Mouse (Mus musculus) hindbrain, postnatal 0 days (tissue): ENCODE measurements around the gene Adrm1. TPM values are rescaled to one million over a fixed set of nuclear protein-coding genes. Genes with fewer than 3 reads are reported as not detected.

Source experiments
- ATAC-seq: fragments of 200-750 bp; cut with Nextera tagmentation; 2 replicates; pipeline ENCODE4 v1.8.0; 2017; ENCODE audit warnings: mild to moderate bottlenecking, moderate TSS enrichment, moderate library complexity
- DNase-seq: peaks from one replicate; pipeline ENCODE4 v3.0.0-alpha.2; 2015; ENCODE audit warnings: low spot score
- H3K27ac ChIP-seq: fragments of 300-500 bp; sonication (generic); 2 replicates; pipeline ENCODE4 v1.5.1; 2014; ENCODE audit warnings: mild to moderate bottlenecking
- H3K27me3 ChIP-seq: fragments of 300-500 bp; sonication (generic); 2 replicates; pipeline ENCODE4 v1.6.1; 2014; ENCODE audit warnings: low read length, mixed read lengths; ENCODE audit not compliant: insufficient read depth
- H3K36me3 ChIP-seq: fragments of 300-500 bp; sonication (generic); 2 replicates; pipeline ENCODE4 v1.6.1; 2014; ENCODE audit warnings: low read length, mixed read lengths; ENCODE audit not compliant: insufficient read depth
- H3K4me1 ChIP-seq: fragments of 300-500 bp; sonication (generic); 2 replicates; pipeline ENCODE4 v1.6.1; 2014; ENCODE audit warnings: antibody characterized with exemption, low read length, mixed read lengths; ENCODE audit not compliant: insufficient read depth
- H3K4me2 ChIP-seq: fragments of 300-500 bp; sonication (generic); 2 replicates; pipeline ENCODE4 v1.6.1; 2014; ENCODE audit warnings: low read depth, mild to moderate bottlenecking, low read length, moderate library complexity, mixed read lengths
- H3K4me3 ChIP-seq: fragments of 300-500 bp; sonication (generic); 2 replicates; pipeline ENCODE4 v1.5.1; 2014; ENCODE audit warnings: low read length
- H3K9ac ChIP-seq: fragments of 300-500 bp; sonication (generic); replicated peaks from 2 replicates; pipeline ENCODE4 v1.6.1; 2014; ENCODE audit warnings: mild to moderate bottlenecking, low read length, moderate library complexity, mixed read lengths
- H3K9me3 ChIP-seq: fragments of 300-500 bp; sonication (generic); 2 replicates; pipeline ENCODE4 v1.6.1; 2016; ENCODE audit warnings: low read length, mixed read lengths
- CTCF ChIP-seq: IDR thresholded peaks from 2 replicates; pipeline ENCODE4 v1.5.1; 2016; ENCODE audit warnings: antibody characterized with exemption, control low read depth, low read depth
- WGBS: fragments of 180-500 bp; shearing (Covaris S2); extraction: QIAGEN DNeasy Blood & Tissue Kit; methylation state at CpG from one replicate; pipeline ENCODE4 v1.1.7; 2014; 5-methylcytosine and 5-hydroxymethylcytosine counted together
- polyA plus RNA-seq: library from polyadenylated mRNA; unstranded; fragments of >200 nt; fragmentation: Nextera tagmentation; extraction: Ambion mirVana; gene quantifications from 2 replicates; pipeline ENCODE4 v1.2.1, GENCODE M21; 2015
- total RNA-seq: library from RNA; depleted of rRNA; stranded (reverse); fragments of >200 nt; gene quantifications from 2 replicates; pipeline ENCODE4 v1.2.3, GENCODE M21; 2014

Gene Adrm1
- total and polyA plus RNA-seq, 2 experiments from 2014 or later = 107 to 207 TPM

DNA sequence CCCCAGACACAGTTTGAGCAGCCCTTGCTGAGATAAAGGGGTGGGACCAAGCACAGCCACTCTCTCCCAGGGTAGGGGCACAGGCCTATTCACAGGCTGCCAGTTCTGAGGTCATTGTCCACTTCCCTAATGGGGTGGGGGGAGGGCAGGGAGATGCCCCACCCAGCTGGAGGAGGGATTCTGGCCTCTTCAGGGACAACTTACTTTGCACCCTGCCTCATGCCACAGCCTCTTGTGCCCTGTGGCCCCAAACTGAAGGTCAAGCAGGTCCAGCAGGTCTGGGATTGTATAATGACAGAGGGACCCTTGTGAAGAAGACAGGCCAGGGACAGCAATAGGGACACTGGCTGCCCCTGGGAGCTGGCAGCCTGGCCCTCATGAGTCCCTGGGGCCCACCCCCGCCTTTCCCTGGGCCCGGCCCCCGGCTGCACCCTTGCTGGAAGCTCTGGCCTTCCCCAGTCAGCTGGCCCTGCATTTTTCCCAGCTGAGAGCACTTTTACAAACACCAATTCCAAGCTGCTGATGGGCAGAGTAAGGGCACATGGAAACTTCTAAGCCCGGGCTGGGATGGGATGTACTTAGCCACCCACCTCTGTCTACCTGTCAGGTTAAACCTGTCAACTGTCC, 43.2 kb downstream of the Adrm1 start:
- ATAC-seq (peak; percentile 43; the same call in 1 of the 2 replicates), DNase-seq (no peak)
- H3K9me3 ChIP-seq = no peaks in the 10 kb centered on the region
- 57% methylated on average over 4 of the region's 4 CpGs for WGBS
- TF ChIP-seq CTCF = no peak
- no peak overlapping the region for H3K4me2 ChIP-seq
- H3K4me3 ChIP-seq = no peak overlapping the region
- H3K36me3 ChIP-seq = no peaks in the 10 kb centered on the region
- peaks cover 19% of the 10 kb centered on the region for H3K4me1 ChIP-seq
- no peaks in the 10 kb centered on the region for H3K27me3 ChIP-seq
- no peak overlapping the region for H3K9ac ChIP-seq
- peak overlapping the region; percentile 36; the same call in 1 of the 2 replicates for H3K27ac ChIP-seq

DNA sequence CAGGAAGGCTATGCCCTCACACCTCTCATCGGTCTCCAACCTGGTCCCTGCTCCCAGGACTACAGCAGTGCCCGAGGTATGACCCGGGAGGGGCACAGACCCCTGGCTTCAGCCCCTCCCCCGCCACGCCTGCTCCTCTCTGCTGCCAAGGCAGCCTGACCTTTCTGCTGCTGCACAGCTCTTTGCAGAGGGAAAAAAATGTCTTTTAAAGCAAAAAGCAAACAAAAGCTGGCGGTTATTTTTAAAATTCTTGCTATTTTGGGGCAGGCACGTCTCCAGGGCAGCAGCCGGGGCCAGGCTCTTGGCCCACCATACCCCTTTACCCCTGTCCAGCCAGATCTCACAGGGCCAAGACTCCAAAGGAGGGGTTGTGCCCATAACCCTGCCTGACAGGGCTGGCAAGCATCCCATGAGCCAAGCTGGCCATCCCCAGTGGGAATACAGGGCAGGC, 43.8 kb downstream of the Adrm1 start:
- 59% methylated on average over 8 of the region's 8 CpGs for WGBS
- ATAC-seq (no peak), DNase-seq (no peak)

DNA sequence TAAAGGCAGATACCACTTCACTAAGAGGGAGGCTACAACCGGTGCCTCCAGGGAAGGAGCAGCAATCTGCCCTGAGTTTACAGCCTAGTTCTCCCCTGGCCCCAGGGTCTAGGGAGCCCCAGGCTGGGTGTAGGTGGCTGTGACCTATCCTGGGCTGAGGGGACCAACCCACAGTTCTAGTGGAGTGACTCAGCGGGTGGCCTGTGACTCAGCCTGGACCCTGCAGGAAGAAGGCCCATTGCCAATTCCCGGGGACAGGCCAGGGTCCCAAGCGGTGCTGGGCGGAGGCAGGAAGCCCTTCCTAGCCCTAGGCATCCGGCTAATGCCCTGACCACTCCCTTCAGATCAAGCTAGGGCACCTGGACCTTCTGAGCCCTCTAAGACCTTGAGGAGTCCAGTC, 44.7 kb downstream of the Adrm1 start:
- Histone ChIP-seq H3K36me3 (no peaks in the 10 kb centered on the region), H3K27me3 (no peaks in the 10 kb centered on the region), H3K4me3 (no peak overlapping the region), H3K4me1 (peaks cover 19% of the 10 kb centered on the region), H3K9ac (no peak overlapping the region), H3K4me2 (no peak overlapping the region), H3K9me3 (no peaks in the 10 kb centered on the region), H3K27ac (peak overlapping the region; percentile 54; the same call in 1 of the 2 replicates)
- no peak for ATAC-seq
- DNase-seq = no peak
- TF ChIP-seq CTCF = no peak
- WGBS = 74% methylated on average over 6 of the region's 6 CpGs

More for the DNA sequence above, 43.8 kb downstream of the Adrm1 start:
- H3K4me3 ChIP-seq = no peak overlapping the region
- H3K4me1 ChIP-seq = peaks cover 19% of the 10 kb centered on the region
- H3K9ac ChIP-seq = no peak overlapping the region
- H3K27me3 ChIP-seq = no peaks in the 10 kb centered on the region
- H3K4me2 ChIP-seq = no peak overlapping the region
- no peak for TF ChIP-seq CTCF
- H3K36me3 ChIP-seq = no peaks in the 10 kb centered on the region
- peak overlapping the region; percentile 54; the same call in 1 of the 2 replicates for H3K27ac ChIP-seq
- no peaks in the 10 kb centered on the region for H3K9me3 ChIP-seq

DNA sequence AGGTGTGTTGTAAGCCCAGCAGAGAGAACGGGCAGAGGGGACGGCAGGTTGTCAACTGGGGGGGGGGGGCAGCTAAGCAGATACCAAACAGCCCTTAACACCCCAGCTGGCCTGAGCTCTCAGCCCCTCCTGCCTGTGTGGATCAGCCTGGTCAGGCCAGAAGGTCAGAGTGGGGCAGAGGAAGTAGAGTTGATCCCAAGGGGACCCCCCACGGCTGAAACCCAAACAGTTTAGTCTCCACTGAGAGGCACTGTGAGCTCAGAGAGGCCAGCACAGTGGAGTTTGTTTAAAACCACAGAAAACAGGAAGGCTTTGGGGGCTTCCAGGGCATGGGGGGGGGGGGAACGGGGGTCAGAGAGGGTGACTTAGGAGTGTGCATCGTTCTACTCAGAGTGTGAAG, 45.6 kb downstream of the Adrm1 start:
- Histone ChIP-seq H3K4me2 (no peak overlapping the region), H3K4me3 (no peak overlapping the region), H3K36me3 (no peaks in the 10 kb centered on the region), H3K9ac (no peak overlapping the region), H3K9me3 (no peaks in the 10 kb centered on the region), H3K4me1 (peaks cover 19% of the 10 kb centered on the region), H3K27me3 (no peaks in the 10 kb centered on the region), H3K27ac (no peak overlapping the region)
- 58% methylated on average over 5 of the region's 5 CpGs for WGBS
- no peak for DNase-seq
- ATAC-seq = no peak
- no peak for TF ChIP-seq CTCF

DNA sequence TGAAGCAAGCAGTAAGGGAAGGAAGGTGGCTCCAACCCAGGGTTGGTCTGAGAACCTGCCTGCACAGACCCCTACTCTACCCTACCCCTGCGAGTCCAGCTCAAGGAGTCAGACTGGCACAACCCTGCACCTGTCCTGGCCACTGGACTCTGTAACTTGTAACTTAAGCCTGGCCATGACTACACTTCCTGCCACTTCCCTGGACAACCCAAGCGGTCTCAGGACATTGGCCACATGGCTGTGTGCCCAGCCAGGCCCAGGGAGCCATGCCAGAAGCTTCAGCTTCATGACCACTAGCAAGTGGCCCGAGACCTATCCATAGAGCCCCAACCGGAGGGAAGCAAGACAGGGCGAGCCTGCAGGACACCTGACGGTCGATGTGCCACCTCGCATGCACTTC, 46.3 kb downstream of the Adrm1 start:
- H3K4me3 ChIP-seq = no peak overlapping the region
- H3K9ac ChIP-seq = no peak overlapping the region
- ATAC-seq (peak; percentile 13; the same call in 1 of the 2 replicates), DNase-seq (peak; percentile 35)
- WGBS = 78% methylated on average over 7 of the region's 8 CpGs
- no peak overlapping the region for H3K4me2 ChIP-seq
- H3K4me1 ChIP-seq = peaks cover 19% of the 10 kb centered on the region
- H3K36me3 ChIP-seq = no peaks in the 10 kb centered on the region
- no peak for TF ChIP-seq CTCF
- H3K27ac ChIP-seq = peak overlapping the region; percentile 26; the same call in 1 of the 2 replicates
- no peaks in the 10 kb centered on the region for H3K9me3 ChIP-seq
- H3K27me3 ChIP-seq = no peaks in the 10 kb centered on the region

DNA sequence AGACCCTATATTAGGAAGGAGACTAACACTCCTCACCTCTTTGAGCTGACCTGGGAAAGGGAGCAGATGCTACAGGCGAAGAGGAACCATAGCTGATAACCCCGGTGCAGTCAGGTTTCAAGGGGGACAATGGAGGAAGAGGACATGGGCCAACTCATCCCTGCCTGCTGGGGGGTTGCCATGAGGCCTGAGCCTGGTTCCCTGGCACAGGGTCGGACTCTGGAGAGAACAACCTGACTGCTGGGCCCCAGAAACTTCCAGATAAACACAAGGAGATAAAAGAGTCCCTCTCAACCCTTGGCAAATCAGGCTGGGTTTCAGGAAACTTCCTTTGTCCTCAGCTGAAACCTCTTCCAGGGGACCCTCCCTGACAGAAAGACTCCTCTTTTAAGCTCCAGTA, 47.0 kb downstream of the Adrm1 start:
- H3K4me3 ChIP-seq = no peak overlapping the region

DNA sequence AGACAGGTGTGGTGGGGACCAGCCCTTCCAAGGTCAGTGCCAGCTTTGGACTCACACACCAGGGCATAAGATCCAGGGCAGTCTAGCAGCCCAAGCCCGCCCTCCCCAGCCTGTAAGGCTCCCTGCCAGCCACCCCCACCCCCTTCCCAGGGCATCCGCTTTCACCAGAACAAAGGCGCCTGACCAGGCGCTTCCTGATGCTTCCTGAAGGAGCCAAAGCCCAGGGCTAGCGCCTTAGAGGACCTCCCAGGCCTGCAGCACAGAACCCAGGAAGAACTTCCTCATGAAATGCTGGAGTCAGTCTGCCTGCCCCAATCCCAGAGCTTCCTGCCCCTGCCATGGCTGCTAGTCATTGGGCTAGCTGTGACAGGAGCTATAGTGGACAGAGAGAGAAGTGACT, 47.4 kb downstream of the Adrm1 start:
- Histone ChIP-seq H3K4me1 (peaks cover 19% of the 10 kb centered on the region), H3K9ac (no peak overlapping the region), H3K27me3 (no peaks in the 10 kb centered on the region), H3K36me3 (no peaks in the 10 kb centered on the region), H3K9me3 (no peaks in the 10 kb centered on the region), H3K27ac (peak overlapping the region; percentile 43; the same call in 1 of the 2 replicates), H3K4me3 (no peak overlapping the region), H3K4me2 (no peak overlapping the region)
- ATAC-seq (no peak), DNase-seq (peak; percentile 35)
- no peak for TF ChIP-seq CTCF
- 27% methylated on average over 5 of the region's 5 CpGs for WGBS

More for the DNA sequence above, 47.0 kb downstream of the Adrm1 start:
- no peaks in the 10 kb centered on the region for H3K36me3 ChIP-seq
- H3K27me3 ChIP-seq = no peaks in the 10 kb centered on the region
- no peak overlapping the region for H3K4me2 ChIP-seq
- no peak for DNase-seq
- no peak for ATAC-seq
- H3K9me3 ChIP-seq = no peaks in the 10 kb centered on the region
- no peak for TF ChIP-seq CTCF
- H3K9ac ChIP-seq = no peak overlapping the region
- H3K4me1 ChIP-seq = peaks cover 19% of the 10 kb centered on the region
- WGBS = 69% methylated on average over 3 of the region's 3 CpGs
- 0 out of 2 replicates have a peak overlapping the region, but pooled peaks have one; percentile 43 for H3K27ac ChIP-seq
